Mouse (Mus musculus): ENCODE results near the gene Sptlc2. TPM values are rescaled to one million over a fixed set of nuclear protein-coding genes. Genes with fewer than 3 reads are reported as not detected.

Gene Sptlc2
- 100 to 1,000 TPM; 131 to 147 TPM for total RNA-seq (2023)

DNA sequence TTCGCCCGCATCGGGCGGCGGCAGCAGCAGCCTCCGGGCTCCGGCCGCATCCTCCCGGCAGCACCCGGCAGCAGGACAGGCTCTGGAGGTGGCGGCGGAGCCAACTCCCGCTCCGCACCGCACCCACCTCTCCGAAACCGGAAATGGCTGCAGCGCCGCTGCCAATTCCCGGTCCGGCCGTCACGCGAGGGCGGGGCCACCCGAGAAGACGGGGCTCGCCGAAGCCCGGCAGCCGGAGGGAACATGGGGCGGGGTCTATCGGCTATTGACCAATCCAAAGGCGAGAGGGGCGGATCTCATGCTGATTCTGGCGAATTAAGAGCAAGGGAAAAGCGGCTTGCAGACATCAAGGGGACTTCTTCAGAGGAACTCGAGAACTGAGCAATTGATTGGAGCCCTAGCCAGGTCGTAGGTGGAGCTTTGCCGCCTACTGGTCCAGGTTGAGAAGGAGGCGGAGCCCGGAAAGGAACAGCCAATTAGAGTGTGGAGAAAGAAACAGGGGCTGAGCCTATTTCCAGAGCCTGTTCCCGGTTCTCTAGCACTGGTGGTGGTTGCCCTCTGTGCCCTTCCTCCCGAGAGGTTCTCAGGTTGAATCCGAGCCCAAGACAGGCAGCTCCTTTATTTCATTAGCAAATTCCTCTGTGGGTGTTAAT is at the start of gene Sptlc2:
Gene Sptlc2 (minus strand): TSS at position 234 of the 653 bp plus-strand sequence.

DNA sequence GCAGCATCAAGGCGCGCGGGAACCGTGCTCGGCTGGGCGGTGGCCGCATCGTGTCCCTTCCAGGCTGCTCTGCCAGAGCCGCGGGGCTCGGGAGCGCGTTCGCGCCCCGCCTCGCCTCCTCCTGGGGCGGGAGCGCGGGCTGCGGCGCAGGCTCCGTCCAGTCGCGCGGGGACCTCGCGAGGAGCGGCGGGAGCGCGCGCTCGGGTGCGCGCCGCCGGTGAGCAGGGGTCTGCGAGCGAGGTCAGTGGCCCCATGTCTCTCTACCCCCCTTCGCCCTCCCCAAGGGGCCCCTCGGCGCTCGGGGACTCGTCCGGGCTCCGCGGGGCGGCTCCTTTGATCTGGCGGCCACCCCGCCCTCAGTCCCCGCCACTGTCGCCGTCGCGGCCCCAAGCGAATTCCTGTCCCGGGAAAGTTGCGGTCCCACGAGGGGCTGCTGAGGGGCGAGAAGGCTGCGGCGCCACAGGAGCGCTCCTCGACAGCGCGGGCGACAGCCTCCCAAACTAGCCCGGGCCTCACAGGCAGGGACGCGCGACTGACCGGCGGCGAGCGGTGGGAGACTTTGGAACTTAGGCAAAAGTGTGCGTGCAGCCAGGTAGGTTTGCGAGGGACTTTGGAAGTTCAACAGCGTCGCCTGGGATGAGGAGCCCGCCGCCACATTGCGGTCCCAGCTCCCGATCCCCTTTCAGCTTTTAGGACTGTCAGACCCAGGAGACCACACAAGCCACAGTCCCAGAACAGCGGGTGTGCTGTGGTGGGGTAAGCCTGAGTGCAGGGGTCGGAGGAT is 88.3 kb downstream of the Sptlc2 start, which contains the start of gene Ism2:
Gene Ism2 (minus strand): TSS at position 49 of the 784 bp plus-strand sequence.

DNA sequence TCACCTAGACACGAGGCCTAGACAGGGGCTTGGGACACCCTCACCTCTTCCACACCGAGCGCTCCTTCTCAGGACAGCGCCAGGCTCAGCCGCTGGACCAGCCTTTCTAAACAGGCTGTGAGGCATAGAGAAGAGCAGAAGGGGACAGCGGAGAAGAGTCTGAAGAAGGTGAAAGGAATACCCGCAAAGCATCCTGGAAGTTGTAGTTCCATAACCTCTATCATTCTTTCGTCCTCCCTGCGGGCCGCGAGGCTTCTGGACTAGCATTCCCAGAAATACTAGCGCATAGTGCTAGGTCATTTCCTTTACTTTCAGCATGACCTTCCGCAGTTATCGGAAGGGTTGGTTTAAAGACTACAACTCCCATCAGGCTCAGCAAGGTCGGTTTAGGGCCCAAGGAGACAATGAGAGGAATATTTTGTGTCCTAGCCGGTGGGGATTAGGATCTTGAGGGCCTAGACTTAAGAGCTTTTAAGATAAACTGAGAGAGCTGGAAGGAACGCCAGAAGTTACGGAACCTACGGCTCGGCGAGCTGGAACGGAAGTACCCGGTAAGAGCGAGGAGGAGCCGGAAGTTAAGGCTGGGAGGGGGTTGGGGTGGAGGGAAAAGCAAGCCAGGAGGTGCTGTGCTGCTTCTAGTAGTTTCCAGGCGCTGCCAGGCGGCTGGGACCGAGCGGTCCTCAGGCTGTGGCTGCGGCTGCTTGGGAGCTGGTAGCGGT is 121.9 kb downstream of the Sptlc2 start, which contains the start of the genes Vipas39 and Ahsa1:
Gene Vipas39 (minus strand): TSS at position 149 of the 719 bp plus-strand sequence.
Gene Ahsa1 (plus strand): TSS at position 372 of the 719 bp plus-strand sequence.

Other genes with a start within 250 kb of the Sptlc2 start
- gene Gstz1, start 241.2 kb downstream of the Sptlc2 start, total RNA-seq (2023): 1 to 10 TPM; 7.6 to 8.5 TPM
- gene Pomt2, start 240.4 kb downstream of the Sptlc2 start, total RNA-seq (2023): 1 to 10 TPM; 5.0 to 5.6 TPM
- not detected for gene Samd15, start 188.6 kb downstream of the Sptlc2 start, total RNA-seq (2023)
- 1 to 10 TPM; 7.0 to 7.2 TPM for gene Tmed8, start 187.9 kb downstream of the Sptlc2 start, total RNA-seq (2023)
- under 1 TPM; 0.50 to 0.61 TPM for gene Noxred1, start 149.6 kb downstream of the Sptlc2 start, total RNA-seq (2023)
- gene Vipas39, start 122.1 kb downstream of the Sptlc2 start, total RNA-seq (2023): 10 to 100 TPM; 24.7 to 25.7 TPM
- gene Ahsa1, start 121.9 kb downstream of the Sptlc2 start, total RNA-seq (2023): 10 to 100 TPM; 82.8 to 93.1 TPM
- gene Ism2, start 88.7 kb downstream of the Sptlc2 start, total RNA-seq (2023): not detected
- 10 to 100 TPM; 41.1 to 49.8 TPM for gene Slirp, start 55.5 kb upstream of the Sptlc2 start, total RNA-seq (2023)
- 10 to 100 TPM; 32.7 to 32.8 TPM for gene Alkbh1, start 55.7 kb upstream of the Sptlc2 start, total RNA-seq (2023)
- gene Snw1, start 83.9 kb upstream of the Sptlc2 start, total RNA-seq (2023): 10 to 100 TPM; 66.5 to 74.1 TPM
- not detected for gene Gm5788, start 106.4 kb upstream of the Sptlc2 start, total RNA-seq (2023)
- not detected for gene Gm8300, start 126.0 kb upstream of the Sptlc2 start, total RNA-seq (2023)
- not detected for gene Oog1, start 214.3 kb upstream of the Sptlc2 start, total RNA-seq (2023)
- gene Gm4027, start 230.5 kb upstream of the Sptlc2 start, total RNA-seq (2023): not detected